Mouse (Mus musculus) midbrain, embryonic 15.5 days (tissue): ENCODE measurements at regions not wholly inside any gene's neighbourhood (a gene's known extent, or its start where the extent isn't known, plus 50 kb on each side); places are given as distances from the start of the nearest gene placed in this dataset.
"Not testable (repeated sequence)": the region's sequence is repeated elsewhere in the genome, so short reads cannot be mapped to it uniquely, and the experiment has no call there.

ENCODE experiments used
- ATAC-seq: fragments of 200-750 bp; cut with Nextera tagmentation; replicated peaks from 2 replicates; pipeline ENCODE4 v1.8.0; 2017; ENCODE audit warnings: moderate TSS enrichment
- H3K27ac ChIP-seq: fragments of 300-500 bp; sonication (generic); 2 replicates; pipeline ENCODE4 v1.5.1; 2015; ENCODE audit warnings: mild to moderate bottlenecking, inconsistent platforms
- H3K27me3 ChIP-seq: fragments of 300-500 bp; sonication (generic); replicated peaks from 2 replicates; pipeline ENCODE4 v1.6.1; 2015; ENCODE audit warnings: inconsistent platforms
- H3K36me3 ChIP-seq: fragments of 300-500 bp; sonication (generic); replicated peaks from 2 replicates; pipeline ENCODE4 v1.6.1; 2015; ENCODE audit warnings: inconsistent platforms
- H3K4me1 ChIP-seq: fragments of 300-500 bp; sonication (generic); 2 replicates; pipeline ENCODE4 v1.6.1; 2015; ENCODE audit warnings: inconsistent platforms
- H3K4me2 ChIP-seq: fragments of 300-500 bp; sonication (generic); 2 replicates; pipeline ENCODE4 v1.6.1; 2015; ENCODE audit warnings: inconsistent platforms, mild to moderate bottlenecking, moderate library complexity
- H3K4me3 ChIP-seq: fragments of 300-500 bp; sonication (generic); 2 replicates; pipeline ENCODE4 v1.5.1; 2015; ENCODE audit warnings: mild to moderate bottlenecking, inconsistent platforms
- H3K9ac ChIP-seq: fragments of 300-500 bp; sonication (generic); 2 replicates; pipeline ENCODE4 v1.6.1; 2015; ENCODE audit warnings: mild to moderate bottlenecking, inconsistent platforms
- H3K9me3 ChIP-seq: fragments of 300-500 bp; sonication (generic); 2 replicates; pipeline ENCODE4 v1.6.1; 2016; ENCODE audit warnings: inconsistent platforms
- WGBS: fragments of 180-500 bp; shearing (Covaris S2); methylation state at CpG from one replicate; pipeline ENCODE4 v1.1.7; 2015; ENCODE audit warnings: mixed read lengths; 5-methylcytosine and 5-hydroxymethylcytosine counted together

DNA sequence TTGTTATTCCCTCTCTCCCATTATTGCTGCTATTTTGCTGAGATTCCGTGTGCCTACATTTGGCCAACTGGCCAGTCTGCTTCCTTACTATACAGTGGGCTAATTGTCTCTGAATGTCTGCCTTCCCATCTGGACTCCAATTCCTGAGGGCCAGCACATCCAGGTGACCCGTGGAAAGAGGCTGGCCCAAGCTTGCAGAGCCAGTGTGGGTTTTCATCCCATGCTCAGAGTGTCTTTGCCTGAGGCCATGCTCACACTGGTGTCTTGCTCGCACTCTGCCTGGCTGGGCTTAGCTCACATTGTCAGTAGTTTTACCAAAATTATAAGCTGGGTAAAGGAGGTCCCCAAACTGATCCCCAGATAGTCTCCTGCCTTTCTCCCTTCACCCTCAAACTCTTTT is 223.3 kb downstream of the Bcl11a start:
- ATAC-seq: no peak
- H3K27me3 ChIP-seq: no peaks in the 10 kb centered on the region
- 79% methylated on average over 3 of the region's 3 CpGs for WGBS

GRCm38 (mm10) chr11:24305145-24305553 is 227.3 kb downstream of the Bcl11a start:
- no peaks in the 10 kb centered on the region for H3K36me3 ChIP-seq
- H3K4me1 ChIP-seq: peaks cover 18% of the 10 kb centered on the region
- peak overlapping the region; percentile 55 for H3K4me2 ChIP-seq
- H3K9ac ChIP-seq: peak overlapping the region; percentile 15; the same call in 1 of the 2 replicates
- no peaks in the 10 kb centered on the region for H3K9me3 ChIP-seq
- peak; percentile 84 for ATAC-seq
- WGBS: 1% methylated on average over 17 of the region's 17 CpGs
- H3K4me3 ChIP-seq: peak overlapping the region; percentile 27
- no peaks in the 10 kb centered on the region for H3K27me3 ChIP-seq
- H3K27ac ChIP-seq: no peak overlapping the region

More for the DNA sequence above, 223.3 kb downstream of the Bcl11a start:
- H3K9me3 ChIP-seq: no peaks in the 10 kb centered on the region
- no peak overlapping the region for H3K9ac ChIP-seq
- H3K4me2 ChIP-seq: no peak overlapping the region
- no peak overlapping the region for H3K4me3 ChIP-seq
- H3K4me1 ChIP-seq: peaks cover 13% of the 10 kb centered on the region
- H3K27ac ChIP-seq: no peak overlapping the region
- no peaks in the 10 kb centered on the region for H3K36me3 ChIP-seq

DNA sequence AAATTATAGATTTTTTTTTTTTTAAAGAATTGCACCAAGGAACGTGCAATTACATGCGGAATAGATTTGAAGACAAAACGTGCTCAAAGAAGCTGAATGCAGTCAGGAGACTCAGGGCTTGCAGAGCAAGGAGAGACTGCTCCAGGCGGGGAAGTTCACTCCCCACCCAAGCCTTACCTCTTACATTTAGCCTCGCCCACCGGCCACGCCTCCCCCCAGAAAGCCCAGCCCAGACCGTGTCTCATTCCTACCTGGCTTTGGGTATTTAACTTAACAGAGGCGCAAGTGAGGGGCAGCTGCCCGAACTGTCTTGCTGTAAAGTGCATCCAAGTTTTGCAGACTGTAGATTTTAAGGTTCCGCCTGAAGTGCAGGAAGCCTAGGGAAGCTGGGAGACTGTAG is 227.8 kb downstream of the Bcl11a start:
- Histone ChIP-seq H3K4me3 (peak overlapping the region; percentile 27), H3K4me1 (peaks cover 18% of the 10 kb centered on the region), H3K27me3 (no peaks in the 10 kb centered on the region), H3K27ac (no peak overlapping the region), H3K36me3 (no peaks in the 10 kb centered on the region), H3K9me3 (no peaks in the 10 kb centered on the region), H3K4me2 (peak overlapping the region; percentile 55), H3K9ac (peak overlapping the region; percentile 15; the same call in 1 of the 2 replicates)
- ATAC-seq: 0 out of 2 replicates have a peak, but pooled peaks have one; percentile 18
- WGBS: 15% methylated on average over 11 of the region's 11 CpGs

DNA sequence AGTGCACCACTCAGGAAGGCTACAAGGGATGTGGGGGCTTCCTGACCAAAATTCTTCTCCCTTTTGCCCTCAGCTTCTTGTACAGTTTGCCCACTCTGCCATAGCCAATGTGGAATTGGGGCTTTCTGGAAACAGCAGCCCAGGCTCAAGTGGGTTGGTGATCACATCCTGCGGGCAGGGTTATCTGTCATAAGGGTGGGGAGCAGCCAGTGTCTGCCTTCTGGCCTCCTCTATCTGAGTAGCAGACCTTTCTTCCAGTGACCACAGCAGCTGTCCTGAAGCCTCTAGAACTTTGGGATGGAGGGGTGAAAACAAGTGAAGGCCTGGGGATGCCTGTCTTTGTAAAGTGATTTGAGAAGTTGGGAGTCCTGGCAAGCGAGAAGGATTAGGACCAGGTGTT is 228.2 kb downstream of the Bcl11a start:
- H3K9me3 ChIP-seq: no peaks in the 10 kb centered on the region
- ATAC-seq: no peak
- no peak overlapping the region for H3K4me2 ChIP-seq
- no peak overlapping the region for H3K4me3 ChIP-seq
- WGBS: 85% methylated on average over 2 of the region's 2 CpGs
- H3K36me3 ChIP-seq: no peaks in the 10 kb centered on the region
- H3K27ac ChIP-seq: no peak overlapping the region
- H3K4me1 ChIP-seq: peaks cover 18% of the 10 kb centered on the region
- no peak overlapping the region for H3K9ac ChIP-seq
- no peaks in the 10 kb centered on the region for H3K27me3 ChIP-seq

- Histone ChIP-seq H3K36me3 (no peaks in the 10 kb centered on the region), H3K4me3 (no peak overlapping the region), H3K4me1 (peaks cover 18% of the 10 kb centered on the region), H3K27ac (no peak overlapping the region), H3K4me2 (no peak overlapping the region), H3K27me3 (no peaks in the 10 kb centered on the region), H3K9ac (no peak overlapping the region), H3K9me3 (no peaks in the 10 kb centered on the region)
- WGBS: 35% methylated on average over 6 of the region's 6 CpGs
- no peak for ATAC-seq
Measured at GRCm38 (mm10) chr11:24307601-24308252, 229.9 kb downstream of the Bcl11a start.

DNA sequence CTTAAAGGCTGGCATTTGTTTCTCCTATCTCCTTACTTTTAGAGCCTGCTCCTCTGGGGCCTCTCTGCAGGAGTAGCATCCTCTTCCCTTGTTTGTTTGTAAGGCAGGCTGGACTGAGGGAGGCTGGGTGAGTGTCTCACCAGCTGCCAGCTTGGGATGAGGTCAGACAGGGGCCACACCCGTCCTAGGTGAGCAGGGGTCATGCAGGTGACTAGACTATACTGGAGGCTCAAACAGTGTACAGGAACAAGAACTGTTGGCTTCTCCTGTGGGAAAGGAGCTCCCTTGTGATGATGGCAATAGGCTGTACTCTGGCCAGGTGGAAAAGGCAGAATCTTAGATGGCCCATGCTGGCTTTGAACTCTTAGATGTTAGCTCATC is 230.4 kb downstream of the Bcl11a start:
- no peak for ATAC-seq
- H3K4me2 ChIP-seq: no peak overlapping the region
- WGBS: 11% methylated on average over 1 of the region's 1 CpGs
- no peak overlapping the region for H3K9ac ChIP-seq
- H3K9me3 ChIP-seq: no peaks in the 10 kb centered on the region
- H3K27me3 ChIP-seq: no peaks in the 10 kb centered on the region
- H3K27ac ChIP-seq: no peak overlapping the region
- H3K36me3 ChIP-seq: no peaks in the 10 kb centered on the region
- peaks cover 18% of the 10 kb centered on the region for H3K4me1 ChIP-seq
- H3K4me3 ChIP-seq: no peak overlapping the region

DNA sequence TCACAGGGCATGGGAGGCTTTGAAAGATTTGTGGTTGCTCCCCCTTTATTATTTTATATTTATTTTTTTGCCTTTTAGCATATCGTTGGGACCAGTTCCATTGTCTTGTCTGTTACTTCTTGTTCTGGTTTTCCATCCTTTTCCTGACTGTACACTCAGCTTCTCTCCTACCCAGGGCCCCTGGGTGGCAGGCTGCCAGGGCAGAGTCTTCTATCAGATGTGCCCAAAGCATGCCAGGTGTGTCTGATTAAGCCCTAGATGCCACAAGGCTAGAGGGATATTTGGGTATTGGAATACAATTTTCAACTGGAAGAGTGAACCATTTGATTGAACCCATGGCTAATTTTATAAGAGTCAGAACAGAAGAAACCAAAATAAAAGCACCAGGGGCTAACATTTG is 236.2 kb downstream of the Bcl11a start:
- Histone ChIP-seq H3K36me3 (no peaks in the 10 kb centered on the region), H3K27ac (no peak overlapping the region), H3K27me3 (no peaks in the 10 kb centered on the region), H3K4me3 (no peak overlapping the region), H3K4me2 (no peak overlapping the region), H3K9me3 (no peaks in the 10 kb centered on the region), H3K4me1 (no peaks in the 10 kb centered on the region), H3K9ac (no peak overlapping the region)
- WGBS: 86% methylated on average over 1 of the region's 1 CpGs
- ATAC-seq: no peak

DNA sequence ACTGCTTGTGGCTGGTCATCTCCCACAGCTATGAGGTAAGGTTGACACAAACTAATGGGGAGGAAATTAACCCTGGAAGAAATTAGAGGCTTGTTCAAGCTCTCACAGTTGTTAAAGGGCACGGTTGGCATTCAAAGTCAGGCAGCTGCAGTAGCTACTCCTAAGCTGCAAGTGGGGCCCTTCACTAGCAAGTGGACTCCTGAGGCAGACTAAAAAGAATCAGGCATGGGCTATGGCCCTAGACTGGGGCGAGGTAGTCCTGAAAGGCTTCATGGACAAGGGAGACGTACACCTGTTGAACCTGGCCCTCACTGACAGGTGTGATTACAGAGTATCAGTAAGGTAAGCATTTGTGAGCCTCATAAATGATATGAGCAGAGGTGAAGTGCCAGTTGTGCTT is 237.7 kb downstream of the Bcl11a start:
- H3K9ac ChIP-seq: no peak overlapping the region
- H3K27me3 ChIP-seq: no peaks in the 10 kb centered on the region
- H3K4me3 ChIP-seq: no peak overlapping the region
- H3K4me1 ChIP-seq: no peaks in the 10 kb centered on the region
- 83% methylated on average over 3 of the region's 3 CpGs for WGBS
- no peak overlapping the region for H3K27ac ChIP-seq
- no peaks in the 10 kb centered on the region for H3K36me3 ChIP-seq
- H3K9me3 ChIP-seq: no peaks in the 10 kb centered on the region
- H3K4me2 ChIP-seq: no peak overlapping the region
- ATAC-seq: no peak

GRCm38 (mm10) chr11:24316198-24316597 is 238.3 kb downstream of the Bcl11a start:
- no peak overlapping the region for H3K9ac ChIP-seq
- no peak for ATAC-seq
- 75% methylated on average over 4 of the region's 4 CpGs for WGBS

GRCm38 (mm10) chr11:24317989-24318735 is 240.3 kb downstream of the Bcl11a start:
- Histone ChIP-seq H3K27ac (no peak overlapping the region), H3K9me3 (no peaks in the 10 kb centered on the region), H3K9ac (no peak overlapping the region), H3K36me3 (no peaks in the 10 kb centered on the region), H3K4me2 (no peak overlapping the region), H3K4me1 (no peaks in the 10 kb centered on the region), H3K4me3 (no peak overlapping the region), H3K27me3 (no peaks in the 10 kb centered on the region)
- ATAC-seq: no peak
- 82% methylated on average over 2 of the region's 2 CpGs for WGBS

More at GRCm38 (mm10) chr11:24316198-24316597, 238.3 kb downstream of the Bcl11a start:
- Histone ChIP-seq H3K4me2 (no peak overlapping the region), H3K4me1 (no peaks in the 10 kb centered on the region), H3K27me3 (no peaks in the 10 kb centered on the region), H3K4me3 (no peak overlapping the region), H3K9me3 (no peaks in the 10 kb centered on the region), H3K36me3 (no peaks in the 10 kb centered on the region), H3K27ac (no peak overlapping the region)

DNA sequence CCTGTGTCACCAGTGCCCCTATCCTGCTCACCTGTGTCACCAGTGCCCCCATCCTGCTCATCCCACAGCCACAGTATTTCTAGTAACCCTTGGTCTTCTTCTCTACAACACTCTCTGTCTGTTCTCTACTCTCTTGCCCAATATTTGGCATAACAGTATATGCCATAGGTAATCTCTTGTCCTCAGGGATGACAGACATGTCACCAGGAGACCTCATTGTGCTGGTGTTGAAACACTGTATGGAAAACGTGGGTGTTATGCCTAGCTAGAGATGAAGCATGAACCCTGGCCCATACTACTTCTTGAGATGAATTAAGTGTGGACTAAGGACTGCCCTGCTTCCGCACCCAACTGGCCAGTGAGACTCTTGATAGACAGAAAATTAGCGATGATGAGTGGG is 241.4 kb downstream of the Bcl11a start:
- no peak overlapping the region for H3K9ac ChIP-seq
- no peak for ATAC-seq
- no peaks in the 10 kb centered on the region for H3K36me3 ChIP-seq
- H3K27me3 ChIP-seq: no peaks in the 10 kb centered on the region
- no peak overlapping the region for H3K4me3 ChIP-seq
- WGBS: 81% methylated on average over 3 of the region's 3 CpGs
- H3K4me2 ChIP-seq: no peak overlapping the region
- H3K4me1 ChIP-seq: no peaks in the 10 kb centered on the region
- no peaks in the 10 kb centered on the region for H3K9me3 ChIP-seq
- no peak overlapping the region for H3K27ac ChIP-seq

DNA sequence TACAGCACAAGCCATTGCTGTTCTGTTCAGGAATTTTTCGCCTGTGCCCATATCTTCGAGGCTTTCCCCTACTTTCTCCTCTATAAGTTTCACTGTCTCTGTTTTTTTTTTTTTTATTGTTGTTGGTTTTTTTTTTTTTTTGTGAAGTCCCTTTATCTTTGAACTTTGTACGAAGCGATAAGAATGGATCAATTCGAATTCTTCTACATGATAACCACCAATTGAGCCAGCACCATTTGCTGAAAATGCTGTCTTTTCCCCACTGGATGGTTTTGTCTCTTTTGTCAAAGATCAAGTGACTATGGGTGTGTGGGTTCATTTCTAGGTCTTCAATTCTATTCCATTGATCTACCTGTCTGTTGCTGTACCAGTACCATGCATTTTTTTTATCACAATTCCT is 244.6 kb downstream of the Bcl11a start:
- 90% methylated on average over 5 of the region's 5 CpGs for WGBS
- not testable (repeated sequence) for ATAC-seq, H3K9ac ChIP-seq, H3K27me3 ChIP-seq, H3K4me2 ChIP-seq, H3K27ac ChIP-seq, H3K9me3 ChIP-seq, H3K4me3 ChIP-seq, H3K4me1 ChIP-seq, H3K36me3 ChIP-seq

- Histone ChIP-seq H3K4me1 (no peaks in the 10 kb centered on the region), H3K36me3 (no peaks in the 10 kb centered on the region), H3K27ac (no peak overlapping the region), H3K9me3 (no peaks in the 10 kb centered on the region), H3K4me3 (no peak overlapping the region), H3K4me2 (no peak overlapping the region), H3K9ac (no peak overlapping the region), H3K27me3 (no peaks in the 10 kb centered on the region)
- 58% methylated on average over 4 of the region's 4 CpGs for WGBS
- ATAC-seq: no peak
Measured at GRCm38 (mm10) chr11:24328481-24328880, 250.6 kb downstream of the Bcl11a start.
